Mouse (Mus musculus): ENCODE measurements at regions not wholly inside any gene's neighbourhood (a gene's known extent, or its start where the extent isn't known, plus 50 kb on each side); places are given as distances from the start of the nearest gene placed in this dataset.

DNA sequence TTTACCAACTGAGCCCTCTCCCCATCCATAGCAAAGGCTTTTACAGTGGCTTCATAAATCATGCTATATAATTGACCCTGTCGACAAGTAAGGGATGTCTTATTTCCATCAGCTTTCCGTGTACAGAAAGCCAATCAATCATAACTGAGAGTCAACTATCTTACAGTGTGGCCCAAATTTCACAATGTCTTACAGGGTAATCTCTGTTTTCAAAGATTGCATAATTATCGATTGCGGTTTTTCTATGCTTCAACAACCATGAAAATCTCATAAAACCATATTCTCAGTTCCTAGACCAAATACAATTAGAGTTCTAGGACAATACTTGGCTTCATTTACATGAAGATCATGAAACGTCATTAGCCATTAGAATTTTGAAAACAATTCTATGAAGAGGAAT is 56.1 kb upstream of the Samsn1 start:
- no peak for ATAC-seq (ENCODE audit: low TSS enrichment)

- no peak for ATAC-seq (ENCODE audit: low TSS enrichment)
Observed at GRCm38 (mm10) chr16:76076231-76076630, 54.1 kb upstream of the Samsn1 start.

Data from frontal cortex, adult (tissue).